Mouse (Mus musculus) retina, postnatal 1 day (tissue): ENCODE measurements around the gene Fbxo47.

Experiments
- DNase-seq: peaks from one replicate; pipeline ENCODE4 v3.0.0-alpha.2; 2012

Fbxo47 gene

GRCm38 (mm10) chr11:97829913-97830476, 54.0 kb downstream of the Fbxo47 start:
- DNase-seq = no peak

DNA sequence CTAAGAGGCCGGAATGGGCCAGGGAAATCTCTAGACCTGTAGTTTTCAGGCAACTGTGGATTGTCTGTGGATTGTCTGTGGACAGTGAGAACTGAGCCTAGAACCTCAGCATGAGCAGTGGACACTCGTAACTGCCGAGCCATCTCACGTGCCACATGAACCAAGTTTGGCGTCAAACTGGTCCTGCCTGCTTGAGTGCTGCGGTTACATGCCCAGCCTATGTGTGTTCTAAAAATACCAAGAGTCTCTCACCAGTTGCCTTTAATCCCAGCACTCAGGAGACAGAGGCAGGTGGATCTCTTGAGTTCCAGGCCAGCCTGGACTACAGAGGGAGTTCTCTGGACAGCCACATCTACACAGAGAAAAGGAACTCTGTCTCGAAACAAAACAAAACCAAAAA, 54.6 kb downstream of the Fbxo47 start:
- DNase-seq = no peak

GRCm38 (mm10) chr11:97827654-97828053, 56.3 kb downstream of the Fbxo47 start:
- DNase-seq = no peak

GRCm38 (mm10) chr11:97826414-97826813, 57.5 kb downstream of the Fbxo47 start:
- DNase-seq = no peak

GRCm38 (mm10) chr11:97825971-97826370, 58.0 kb downstream of the Fbxo47 start:
- DNase-seq = no peak

DNA sequence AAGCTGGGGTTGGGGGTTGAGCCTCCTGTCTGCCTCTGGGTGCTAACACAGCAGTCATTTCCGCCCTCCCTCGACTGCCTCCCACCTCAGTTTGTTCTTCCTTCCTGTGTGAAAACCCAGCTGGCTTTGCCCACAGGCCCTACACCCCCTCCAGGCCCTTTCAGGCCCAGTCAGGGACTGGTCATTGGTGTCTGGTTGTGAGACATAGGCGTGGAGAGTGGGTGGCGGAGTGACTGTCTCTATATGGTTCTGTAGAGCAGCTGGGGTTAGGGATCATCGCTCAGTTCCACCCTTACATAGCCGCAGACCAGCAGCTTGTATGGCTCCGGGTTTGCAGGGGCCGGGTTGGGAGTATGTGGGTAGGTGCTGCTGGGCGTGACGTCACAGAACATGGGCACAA, 58.7 kb downstream of the Fbxo47 start:
- DNase-seq = no peak

- no peak for DNase-seq
Measured at GRCm38 (mm10) chr11:97824895-97825294, 59.1 kb downstream of the Fbxo47 start.

- no peak for DNase-seq
Measured at GRCm38 (mm10) chr11:97824168-97824567, 59.8 kb downstream of the Fbxo47 start.

- peak; percentile 64 for DNase-seq
Measured at GRCm38 (mm10) chr11:97822840-97823603, 60.9 kb downstream of the Fbxo47 start.

DNA sequence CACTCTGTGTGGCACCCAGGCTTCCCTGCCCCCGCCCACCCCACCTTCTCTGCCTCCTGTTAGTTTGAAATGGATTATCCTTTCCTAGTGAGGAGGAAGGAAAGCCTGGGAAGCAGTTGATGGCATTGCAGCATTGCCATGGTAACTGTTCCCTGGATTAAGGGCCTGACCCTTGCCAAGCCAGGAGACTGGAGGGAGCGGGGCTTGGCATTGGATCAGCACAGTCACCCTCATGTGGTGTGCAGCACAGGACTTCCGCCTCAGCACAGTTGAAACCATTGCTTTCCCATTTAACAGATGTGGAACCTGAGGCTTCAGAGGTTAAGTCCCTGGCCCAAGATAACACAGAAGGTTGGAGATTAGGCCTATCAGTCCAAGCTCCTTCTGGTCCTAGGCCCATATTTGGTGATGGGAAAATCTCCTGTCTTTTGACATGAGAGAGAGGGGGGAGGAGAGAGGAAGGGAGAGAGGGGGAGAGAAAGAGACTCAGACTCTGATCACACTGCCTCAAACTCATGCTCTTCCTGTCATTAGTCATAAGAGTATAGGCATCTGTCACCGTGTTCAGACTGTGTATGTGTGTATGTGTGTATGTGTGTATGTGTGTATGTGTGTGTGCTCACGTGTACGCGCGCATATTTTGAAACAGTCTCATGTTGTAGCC, 62.4 kb downstream of the Fbxo47 start:
- no peak for DNase-seq

- no peak for DNase-seq
Measured at GRCm38 (mm10) chr11:97820840-97821239, 63.1 kb downstream of the Fbxo47 start.

DNA sequence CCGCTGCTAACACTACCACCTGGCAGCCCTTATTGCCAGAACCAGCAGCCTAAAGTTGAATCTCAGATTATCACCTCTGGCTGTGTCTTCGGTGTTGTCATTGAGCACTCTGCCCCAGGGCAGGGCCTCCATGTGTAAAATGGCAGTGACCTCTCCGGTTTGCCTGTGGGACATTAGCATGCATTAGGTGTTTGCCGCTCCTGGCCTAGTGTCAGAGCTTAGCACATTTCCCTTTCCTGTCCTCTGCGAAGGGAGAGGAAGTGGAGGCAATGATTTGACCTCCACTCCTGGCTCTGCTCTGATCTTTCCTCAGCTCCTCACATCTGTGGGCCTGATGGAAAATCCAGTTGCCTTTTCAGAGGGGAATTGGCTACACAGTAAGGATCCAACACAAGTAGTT, 64.0 kb downstream of the Fbxo47 start:
- DNase-seq = no peak

GRCm38 (mm10) chr11:97819102-97819501, 64.9 kb downstream of the Fbxo47 start:
- DNase-seq = no peak

- DNase-seq = no peak
Measured at GRCm38 (mm10) chr11:97818571-97818970, 65.4 kb downstream of the Fbxo47 start.

GRCm38 (mm10) chr11:97818003-97818402, 66.0 kb downstream of the Fbxo47 start:
- peak; percentile 60 for DNase-seq

GRCm38 (mm10) chr11:97817379-97817778, 66.6 kb downstream of the Fbxo47 start:
- DNase-seq = no peak

DNA sequence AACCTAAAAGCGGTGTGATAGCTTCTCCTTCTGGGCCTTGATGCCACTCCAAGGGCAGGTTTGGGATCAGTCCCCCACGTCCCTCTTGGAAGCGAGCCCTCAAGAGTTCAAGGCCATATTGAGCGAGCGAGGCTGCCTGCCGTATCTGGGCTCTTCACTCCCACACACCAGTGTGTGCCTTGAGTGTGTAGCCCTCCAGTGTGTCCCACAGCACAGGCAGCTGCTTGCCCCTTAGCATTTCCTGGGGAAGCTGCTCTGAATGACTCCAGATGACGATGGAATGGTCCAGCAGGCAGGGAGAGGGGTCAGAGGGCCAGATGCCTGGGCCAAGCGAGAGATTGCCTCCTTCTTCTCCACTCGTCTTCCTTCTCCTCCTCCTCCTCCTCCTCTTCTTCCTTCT, 67.0 kb downstream of the Fbxo47 start:
- DNase-seq = no peak

GRCm38 (mm10) chr11:97816176-97816575, 67.8 kb downstream of the Fbxo47 start:
- DNase-seq = peak; percentile 54

GRCm38 (mm10) chr11:97815736-97816135, 68.2 kb downstream of the Fbxo47 start:
- no peak for DNase-seq

GRCm38 (mm10) chr11:97813746-97814515, 70.0 kb downstream of the Fbxo47 start:
- DNase-seq = no peak

DNA sequence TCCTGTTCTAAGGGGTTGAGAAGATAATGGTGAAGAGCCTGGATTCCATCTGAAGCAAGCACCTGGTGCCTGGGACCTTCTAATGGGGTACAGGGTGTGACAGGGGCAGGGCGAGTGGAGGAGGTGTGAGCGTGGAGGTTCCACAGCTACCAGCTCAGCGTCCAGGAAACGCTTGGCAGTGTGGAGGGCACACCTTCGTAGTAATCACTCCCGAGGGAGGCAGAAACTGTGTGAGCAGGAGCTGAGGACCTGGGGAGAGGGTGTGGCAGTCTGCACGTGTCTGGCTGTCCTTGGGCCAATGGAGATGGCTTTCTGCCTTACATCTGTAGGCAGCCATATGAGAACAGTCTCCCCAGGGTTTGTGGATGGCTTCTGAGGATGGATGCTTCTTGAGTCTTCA, 70.9 kb downstream of the Fbxo47 start:
- no peak for DNase-seq

GRCm38 (mm10) chr11:97812491-97812921, 71.4 kb downstream of the Fbxo47 start:
- DNase-seq = peak; percentile 90
